Mouse (Mus musculus) MEL (cell line): ENCODE results near the gene Slit1. TPM values are rescaled to one million over a fixed set of nuclear protein-coding genes. Genes with fewer than 3 reads are reported as not detected.

ENCODE experiments used
- DNase-seq: peaks from one replicate; pipeline ENCODE4 v3.0.0; 2011; ENCODE audit warnings: low read depth, low spot score
- H3K27ac ChIP-seq: 2 replicates; pipeline ENCODE4 v1.5.1; 2012; ENCODE audit warnings: low read depth, mild to moderate bottlenecking, control low read depth, low read length, moderate library complexity; ENCODE audit not compliant: control insufficient read depth
- H3K27me3 ChIP-seq, 2 experiments: fragments of 150-350 bp in 1 of 2; sonication (generic) in 1 of 2; 2 replicates each; pipeline ENCODE4 v1.6.1; 2012; ENCODE audit warnings: low read length in 2 of 2, mild to moderate bottlenecking in 2 of 2, improper control_type of control experiment in 1 of 2, moderate library complexity in 1 of 2; ENCODE audit not compliant: insufficient read depth in 2 of 2, control insufficient read depth in 1 of 2
- H3K36me3 ChIP-seq, 2 experiments: 2 replicates each; pipeline ENCODE4 v1.6.1; 2012 to 2014; ENCODE audit warnings: low read length in 2 of 2, improper control_type of control experiment in 1 of 2, inconsistent platforms in 1 of 2, mild to moderate bottlenecking in 1 of 2; ENCODE audit not compliant: insufficient read depth in 2 of 2, control insufficient read depth in 1 of 2
- H3K4me1 ChIP-seq, 2 experiments: fragments of 150-350 bp in 1 of 2; sonication (generic) in 1 of 2; 2 replicates each; pipeline ENCODE4 v1.6.1; 2012; ENCODE audit warnings: low read length in 2 of 2, improper control_type of control experiment in 1 of 2, mild to moderate bottlenecking in 1 of 2; ENCODE audit not compliant: insufficient read depth in 2 of 2, control insufficient read depth in 1 of 2
- H3K4me3 ChIP-seq, 2 experiments: fragments of 150-350 bp in 1 of 2; sonication (generic) in 1 of 2; 2 replicates each; pipeline ENCODE4 v1.5.1; 2012; ENCODE audit warnings: low read depth in 2 of 2, low read length in 2 of 2, mild to moderate bottlenecking in 2 of 2, moderate library complexity in 2 of 2, control low read depth in 1 of 2, improper control_type of control experiment in 1 of 2; ENCODE audit not compliant: control insufficient read depth in 1 of 2, insufficient read depth in 1 of 2
- H3K79me2 ChIP-seq: 2 replicates; pipeline ENCODE4 v1.6.1; 2012; ENCODE audit warnings: mild to moderate bottlenecking, low read length, moderate library complexity; ENCODE audit not compliant: control insufficient read depth, poor library complexity, insufficient read depth
- H3K9ac ChIP-seq: 2 replicates; pipeline ENCODE4 v1.6.1; 2012; ENCODE audit warnings: low read depth, mild to moderate bottlenecking, control low read depth, low read length, moderate library complexity; ENCODE audit not compliant: control insufficient read depth, poor library complexity, severe bottlenecking
- H3K9me3 ChIP-seq: fragments of 150-350 bp; sonication (generic); replicated peaks from 2 replicates; pipeline ENCODE4 v1.6.1; 2012; ENCODE audit warnings: mild to moderate bottlenecking, low read length, improper control_type of control experiment, moderate library complexity; ENCODE audit not compliant: insufficient read depth
- CHD1 ChIP-seq: IDR thresholded peaks from 2 replicates; pipeline ENCODE4 v1.6.1; 2012; ENCODE audit warnings: low read depth, mild to moderate bottlenecking, inconsistent platforms, low read length, improper control_type of control experiment
- CTCF ChIP-seq, 3 experiments: IDR thresholded peaks in 2 of 3; conservative IDR thresholded peaks in 1 of 3; 2 replicates each; pipeline ENCODE4 v1.5.1; 2011 to 2012; ENCODE audit warnings: low read length in 3 of 3, low read depth in 2 of 3, mild to moderate bottlenecking in 2 of 3, improper control_type of control experiment in 1 of 3, inconsistent platforms in 1 of 3, mixed read lengths in 1 of 3, moderate library complexity in 1 of 3; ENCODE audit not compliant: control insufficient read depth in 1 of 3, insufficient read depth in 1 of 3, poor library complexity in 1 of 3, severe bottlenecking in 1 of 3
- ELF1 ChIP-seq: IDR thresholded peaks from 2 replicates; pipeline ENCODE4 v1.6.1; 2014; ENCODE audit warnings: low read depth, mild to moderate bottlenecking, inconsistent platforms, low read length, improper control_type of control experiment, moderate library complexity
- EP300 ChIP-seq, 2 experiments: IDR thresholded peaks; 2 replicates each; pipeline ENCODE4 v1.6.1; 2011; ENCODE audit warnings: improper control_type of control experiment in 2 of 2, low read length in 2 of 2, low read depth in 1 of 2, mild to moderate bottlenecking in 1 of 2
- HCFC1 ChIP-seq: IDR thresholded peaks from 2 replicates; pipeline ENCODE4 v1.6.1; 2012; ENCODE audit warnings: low read depth, mild to moderate bottlenecking, inconsistent platforms, low read length, improper control_type of control experiment, moderate library complexity
- JUND ChIP-seq: IDR thresholded peaks from 2 replicates; pipeline ENCODE4 v1.6.1; 2011; ENCODE audit warnings: low read depth, mild to moderate bottlenecking, improper control_type of control experiment, low read length
- MAX ChIP-seq: IDR thresholded peaks from 2 replicates; pipeline ENCODE4 v1.6.1; 2011; ENCODE audit warnings: low read length, improper control_type of control experiment
- MAZ ChIP-seq: IDR thresholded peaks from 2 replicates; pipeline ENCODE4 v1.6.1; 2012; ENCODE audit warnings: low read depth, mild to moderate bottlenecking, inconsistent platforms, low read length, improper control_type of control experiment
- MEF2A ChIP-seq: IDR thresholded peaks from 2 replicates; pipeline ENCODE4 v1.6.1; 2014; ENCODE audit warnings: low read depth, mild to moderate bottlenecking, inconsistent platforms, low read length, improper control_type of control experiment; ENCODE audit not compliant: poor library complexity, insufficient replicate concordance, severe bottlenecking; ENCODE audit errors: extremely low read depth
- MXI1 ChIP-seq: IDR thresholded peaks from 2 replicates; pipeline ENCODE4 v1.6.1; 2011; ENCODE audit warnings: mild to moderate bottlenecking, low read depth, low read length, improper control_type of control experiment
- MYC ChIP-seq: IDR thresholded peaks from 2 replicates; pipeline ENCODE4 v1.6.1; 2011; ENCODE audit warnings: low read depth, mild to moderate bottlenecking, low read length, improper control_type of control experiment, moderate library complexity
- NELFE ChIP-seq: IDR thresholded peaks from 2 replicates; pipeline ENCODE4 v1.6.1; 2011; ENCODE audit warnings: low read depth, low read length, improper control_type of control experiment
- POLR2A ChIP-seq, 2 experiments: IDR thresholded peaks; 2 replicates each; pipeline ENCODE4 v1.6.1; 2011 to 2012; ENCODE audit warnings: low read length in 2 of 2, mild to moderate bottlenecking in 2 of 2, control low read depth in 1 of 2, improper control_type of control experiment in 1 of 2, low read depth in 1 of 2, moderate library complexity in 1 of 2; ENCODE audit not compliant: control insufficient read depth in 1 of 2, insufficient read depth in 1 of 2, poor library complexity in 1 of 2
- POLR2AphosphoS2 ChIP-seq: IDR thresholded peaks from 2 replicates; pipeline ENCODE4 v1.6.1; 2011; ENCODE audit warnings: low read length, improper control_type of control experiment
- SIN3A ChIP-seq: IDR thresholded peaks from 2 replicates; pipeline ENCODE4 v1.6.1; 2012; ENCODE audit warnings: low read length, improper control_type of control experiment, inconsistent platforms
- SMC3 ChIP-seq: IDR thresholded peaks from 2 replicates; pipeline ENCODE4 v1.6.1; 2011; ENCODE audit warnings: low read depth, low read length, improper control_type of control experiment
- TAL1 ChIP-seq: IDR thresholded peaks from 2 replicates; pipeline ENCODE4 v1.6.1; 2012; ENCODE audit warnings: mild to moderate bottlenecking, inconsistent platforms, low read length, moderate library complexity, mixed read lengths
- USF1 ChIP-seq: IDR thresholded peaks from 2 replicates; pipeline ENCODE4 v1.6.1; 2014; ENCODE audit warnings: low read depth, mild to moderate bottlenecking, inconsistent platforms, low read length, improper control_type of control experiment, moderate library complexity
- ZMIZ1 ChIP-seq: IDR thresholded peaks from 2 replicates; pipeline ENCODE4 v1.6.1; 2012; ENCODE audit warnings: low read depth, mild to moderate bottlenecking, inconsistent platforms, low read length, improper control_type of control experiment, moderate library complexity
- ZNF384 ChIP-seq: IDR thresholded peaks from 2 replicates; pipeline ENCODE4 v1.6.1; 2012; ENCODE audit warnings: low read depth, mild to moderate bottlenecking, inconsistent platforms, low read length, improper control_type of control experiment
- polyA plus RNA-seq, 2 experiments: library from polyadenylated mRNA; stranded (reverse) in 1 of 2; unstranded in 1 of 2; fragments of >175 nt in 1 of 2; fragments of >200 nt in 1 of 2; gene quantifications; 2 replicates each; pipeline versions ENCODE4 v1.2.1 to v1.2.4; 2012; ENCODE audit warnings: low replicate concordance in 2 of 2, low read depth in 1 of 2; ENCODE audit not compliant: insufficient read length in 2 of 2, insufficient read depth in 1 of 2, missing spikeins in 1 of 2
- total RNA-seq: library from RNA; depleted of rRNA; stranded (reverse); fragments of 300-350 nt; gene quantifications from 2 replicates; pipeline ENCODE4 v1.2.3, GENCODE M21; 2012

The Slit1 gene
- total and polyA plus RNA-seq, 3 experiments = 0.04 TPM; not detected in 1

DNA sequence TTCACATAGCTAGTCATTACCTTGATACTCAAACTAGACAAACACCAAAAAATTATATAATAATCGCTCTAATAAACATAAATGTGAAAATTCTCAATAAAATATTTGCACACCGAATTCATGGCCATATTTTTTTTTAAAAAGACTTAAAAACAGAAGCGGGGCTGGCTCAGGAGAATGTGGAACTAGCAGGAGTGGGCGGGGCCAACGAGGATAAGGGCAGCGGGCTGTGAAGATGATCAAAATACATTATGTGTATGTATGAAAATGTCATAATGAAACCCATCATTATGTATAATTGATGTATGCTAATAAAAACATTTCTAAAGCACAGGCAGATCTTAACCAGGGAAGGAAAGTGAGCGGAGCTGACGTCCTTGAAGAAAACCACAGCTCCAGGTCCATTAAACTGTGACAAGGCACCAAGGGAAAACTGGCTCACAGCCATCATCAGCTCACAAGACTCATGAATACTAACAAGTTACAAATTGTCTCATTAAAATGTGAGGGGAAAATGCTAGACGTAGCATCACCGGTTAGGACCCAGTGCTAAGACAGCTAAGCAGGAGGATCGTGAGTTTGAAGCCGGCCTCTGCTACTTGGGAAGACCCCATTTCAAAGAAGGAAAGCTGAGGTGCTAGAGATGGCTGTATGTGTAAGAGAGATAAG lies 33.8 kb downstream of the Slit1 start:
- H3K36me3 ChIP-seq = no peaks in the 10 kb centered on the region
- H3K27me3 ChIP-seq = peaks cover 4 to 13% of the 10 kb centered on the region in 2 experiments
- DNase-seq = peak; percentile 57
- H3K4me1 ChIP-seq = no peaks in the 10 kb centered on the region
- H3K9me3 ChIP-seq = no peaks in the 10 kb centered on the region
- H3K27ac ChIP-seq = no peak overlapping the region
- H3K4me3 ChIP-seq = no peak overlapping the region
- H3K9ac ChIP-seq = no peak overlapping the region
- no peaks in the 10 kb centered on the region for H3K79me2 ChIP-seq
- TF ChIP-seq ZNF384 (peak; percentile 54; the same call in 1 of the 2 replicates), ELF1 (no peak)

DNA sequence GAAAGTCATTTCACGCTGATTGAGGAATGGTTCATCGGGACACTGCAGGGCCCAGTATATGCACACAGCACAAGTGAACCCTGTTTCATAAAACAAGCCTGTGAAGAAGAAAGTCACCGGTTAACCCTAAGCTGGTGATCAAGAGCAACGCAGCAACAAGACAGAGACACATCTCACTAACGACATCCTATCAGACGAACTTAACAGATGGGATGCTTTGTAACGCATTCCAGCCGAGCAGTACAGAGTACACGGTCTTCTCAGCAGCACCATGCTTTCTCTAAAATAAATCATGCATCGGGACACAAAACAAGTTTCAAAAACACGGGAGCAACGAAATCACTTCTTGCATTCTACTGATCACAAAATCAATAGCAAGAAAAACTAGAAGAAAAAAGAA lies 35.6 kb downstream of the Slit1 start:
- no peaks in the 10 kb centered on the region for H3K79me2 ChIP-seq
- TF ChIP-seq ZMIZ1 = no peak
- TF ChIP-seq POLR2AphosphoS2 = no peak
- no peak for TF ChIP-seq MXI1
- no peak for TF ChIP-seq JUND
- TF ChIP-seq USF1 = no peak
- no peak for TF ChIP-seq MAZ
- no peak for TF ChIP-seq SIN3A
- no peak for TF ChIP-seq MYC
- TF ChIP-seq CHD1 = no peak
- TF ChIP-seq CTCF (IDR thresholded peaks at IDR 0.05 in 2 of 3, conservative IDR thresholded peaks at IDR 0.05 in 1 of 3; ENCODE audit: control insufficient read depth in 1 of 3, insufficient read depth in 1 of 3, low read depth in 2 of 3, low read length in 3 of 3, poor library complexity in 1 of 3, severe bottlenecking in 1 of 3) = no peak
- H3K27me3 ChIP-seq = peaks cover 7 to 12% of the 10 kb centered on the region in 2 experiments

DNA sequence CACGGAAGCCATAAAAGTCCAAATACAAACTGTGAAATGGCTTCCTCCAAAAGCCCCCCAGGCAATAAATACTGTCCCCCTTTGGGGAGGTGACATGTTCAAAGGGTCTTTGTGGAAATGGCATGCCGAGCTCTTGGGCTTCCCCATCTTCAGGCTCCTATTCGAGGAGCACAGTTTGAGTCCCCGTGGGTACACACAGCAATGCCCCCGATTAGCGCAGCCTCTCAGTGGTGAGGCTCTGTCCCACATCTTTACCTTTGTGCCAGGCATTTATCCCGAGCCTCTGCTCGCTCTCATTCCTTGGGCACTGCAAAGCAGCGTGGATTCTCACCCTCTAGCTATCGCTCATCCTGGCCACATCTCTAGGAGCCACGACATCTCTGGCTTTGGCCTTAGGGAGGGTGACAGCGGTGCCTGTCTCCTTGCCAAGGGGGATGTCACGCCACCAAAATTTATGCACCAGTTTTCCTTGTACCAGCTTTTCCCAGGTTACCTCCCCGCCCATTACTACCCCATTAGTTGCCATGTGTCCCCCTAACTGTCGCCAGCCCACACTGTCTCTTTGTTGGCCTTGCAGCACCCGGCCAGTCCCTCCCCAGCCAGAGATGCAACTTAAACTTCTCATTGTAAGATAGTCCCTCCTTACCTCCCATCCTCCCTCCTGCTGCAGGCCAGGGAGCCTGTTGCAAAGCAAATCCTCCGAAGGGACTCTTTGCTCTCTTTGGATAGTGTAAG lies 37.2 kb downstream of the Slit1 start:
- no peaks in the 10 kb centered on the region for H3K79me2 ChIP-seq
- no peak for DNase-seq
- H3K9ac ChIP-seq = no peak overlapping the region
- H3K9me3 ChIP-seq = no peaks in the 10 kb centered on the region
- no peak for TF ChIP-seq POLR2AphosphoS2
- no peak for TF ChIP-seq MAX
- no peak for TF ChIP-seq POLR2A (IDR thresholded peaks at IDR 0.05; ENCODE audit: control insufficient read depth in 1 of 2, insufficient read depth in 1 of 2, low read depth in 1 of 2, low read length in 2 of 2, poor library complexity in 1 of 2)
- no peak for TF ChIP-seq TAL1
- TF ChIP-seq EP300 (IDR thresholded peaks at IDR 0.05; ENCODE audit: low read depth in 1 of 2, low read length in 2 of 2) = no peak
- no peak for TF ChIP-seq SMC3
- TF ChIP-seq ELF1 = no peak
- no peak for TF ChIP-seq JUND
- TF ChIP-seq HCFC1 = no peak
- no peak for TF ChIP-seq MAZ
- TF ChIP-seq MEF2A = no peak
- no peak for TF ChIP-seq MXI1
- TF ChIP-seq ZMIZ1 = no peak
- TF ChIP-seq CHD1 = no peak
- no peak for TF ChIP-seq ZNF384
- TF ChIP-seq NELFE = no peak
- TF ChIP-seq, all 39 proteins: peak for 0
- no peaks in the 10 kb centered on the region for H3K4me1 ChIP-seq
- peaks cover 7 to 11% of the 10 kb centered on the region in 2 experiments for H3K27me3 ChIP-seq
- H3K36me3 ChIP-seq = no peaks in the 10 kb centered on the region
- no peak overlapping the region for H3K4me3 ChIP-seq
- H3K27ac ChIP-seq = no peak overlapping the region

More for the DNA sequence above, 35.6 kb downstream of the Slit1 start:
- Histone ChIP-seq H3K4me3 (no peak overlapping the region), H3K9me3 (no peaks in the 10 kb centered on the region), H3K9ac (no peak overlapping the region), H3K27ac (no peak overlapping the region), H3K4me1 (no peaks in the 10 kb centered on the region), H3K36me3 (no peaks in the 10 kb centered on the region)
- DNase-seq = no peak
